Mouse (Mus musculus) G1E (cell line): Measurements from ENCODE around the gene Actbl2. TPM values are rescaled to one million over a fixed set of nuclear protein-coding genes. Genes with fewer than 3 reads are reported as not detected.

Experiments used
- ATAC-seq: 2 replicates; pipeline ENCODE4 v1.8.0; 2016; ENCODE audit warnings: mild to moderate bottlenecking; ENCODE audit not compliant: insufficient number of reproducible peaks, poor library complexity, low FRiP score, severe bottlenecking; ENCODE audit errors: extremely low read depth
- DNase-seq: peaks from one replicate; pipeline ENCODE4 v3.0.0; 2012; ENCODE audit warnings: low spot score
- H3K27me3 ChIP-seq: 2 replicates; pipeline ENCODE4 v1.6.1; 2012; ENCODE audit warnings: mild to moderate bottlenecking, low read length, inconsistent platforms; ENCODE audit not compliant: insufficient read depth
- H3K36me3 ChIP-seq: replicated peaks from 2 replicates; pipeline ENCODE3; 2012; ENCODE audit warnings: mild to moderate bottlenecking, inconsistent platforms
- H3K4me1 ChIP-seq: 2 replicates; pipeline ENCODE4 v1.6.1; 2012; ENCODE audit warnings: low read depth, low read length, inconsistent platforms, mixed read lengths; ENCODE audit not compliant: insufficient read depth
- H3K4me3 ChIP-seq: 2 replicates; pipeline ENCODE4 v1.5.1; 2012; ENCODE audit warnings: low read depth, mild to moderate bottlenecking, inconsistent platforms, low read length, moderate library complexity, mixed read lengths
- H3K9me3 ChIP-seq: replicated peaks from 2 replicates; pipeline ENCODE4 v1.6.1; 2012; ENCODE audit warnings: inconsistent platforms
- CTCF ChIP-seq: IDR thresholded peaks from 2 replicates; pipeline ENCODE4 v1.5.1; 2012; ENCODE audit warnings: low read depth, low read length, inconsistent platforms, mixed read lengths
- GATA1 ChIP-seq: IDR thresholded peaks from 2 replicates; pipeline ENCODE4 v1.6.1; 2012; ENCODE audit warnings: borderline replicate concordance, low read length, inconsistent platforms, mixed read lengths
- GATA2 ChIP-seq: IDR thresholded peaks from 2 replicates; pipeline ENCODE4 v1.6.1; 2012; ENCODE audit warnings: low read depth, low read length, inconsistent platforms, borderline replicate concordance
- POLR2AphosphoS5 ChIP-seq: IDR thresholded peaks from 2 replicates; pipeline ENCODE4 v1.6.1; 2012; ENCODE audit warnings: low read depth, low read length, inconsistent platforms; ENCODE audit not compliant: insufficient replicate concordance
- TAL1 ChIP-seq: conservative IDR thresholded peaks from 2 replicates; pipeline ENCODE4 v1.6.1; 2012; ENCODE audit warnings: low read depth, low read length, inconsistent platforms, mixed read lengths
- polyA plus RNA-seq: library from polyadenylated mRNA; stranded (reverse); fragments of >175 nt; gene quantifications from 2 replicates; pipeline ENCODE4 v1.2.3, GENCODE M21; 2012
- total RNA-seq, 2 experiments: library from RNA; stranded (forward) in 1 of 2; stranded (reverse) in 1 of 2; fragments of 200-1000 nt in 1 of 2; fragments of >200 nt in 1 of 2; fragmentation: Nextera tagmentation in 1 of 2; gene quantifications; 2 replicates each; pipeline ENCODE4 v1.2.3; 2014 to 2017

Actbl2 gene
- total and polyA plus RNA-seq, 3 experiments = 0.05 TPM; not detected in 2

DNA sequence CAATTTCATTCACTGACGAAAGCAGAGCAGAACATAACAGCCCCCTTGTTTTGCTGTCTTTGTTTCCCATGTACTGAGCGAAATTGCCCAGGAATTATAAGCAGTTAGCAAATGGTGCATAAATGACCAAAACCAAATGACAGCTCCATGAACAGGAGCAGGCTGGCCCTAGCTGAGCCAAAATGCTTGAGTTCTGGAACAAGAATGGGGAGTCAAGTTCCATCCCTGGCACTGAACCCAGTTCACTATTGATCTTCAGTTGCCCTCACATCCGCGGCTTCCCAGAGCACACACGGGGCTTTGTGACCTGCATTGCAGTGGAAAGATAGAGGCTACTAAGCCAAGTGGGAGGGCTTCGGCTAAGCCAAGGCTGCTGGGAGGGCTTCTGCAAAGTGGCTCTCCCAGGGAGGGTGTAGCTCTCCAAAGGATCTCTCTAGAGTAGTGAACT is 19.1 kb upstream of the Actbl2 start:
- no peaks in the 10 kb centered on the region for H3K9me3 ChIP-seq
- ATAC-seq (no peak), DNase-seq (no peak)
- H3K27me3 ChIP-seq = no peaks in the 10 kb centered on the region
- no peaks in the 10 kb centered on the region for H3K4me1 ChIP-seq
- no peak for TF ChIP-seq GATA1
- no peak for TF ChIP-seq POLR2AphosphoS5
- no peak for TF ChIP-seq CTCF
- TF ChIP-seq TAL1 = no peak
- TF ChIP-seq GATA2 = no peak
- no peaks in the 10 kb centered on the region for H3K36me3 ChIP-seq
- no peak overlapping the region for H3K4me3 ChIP-seq

DNA sequence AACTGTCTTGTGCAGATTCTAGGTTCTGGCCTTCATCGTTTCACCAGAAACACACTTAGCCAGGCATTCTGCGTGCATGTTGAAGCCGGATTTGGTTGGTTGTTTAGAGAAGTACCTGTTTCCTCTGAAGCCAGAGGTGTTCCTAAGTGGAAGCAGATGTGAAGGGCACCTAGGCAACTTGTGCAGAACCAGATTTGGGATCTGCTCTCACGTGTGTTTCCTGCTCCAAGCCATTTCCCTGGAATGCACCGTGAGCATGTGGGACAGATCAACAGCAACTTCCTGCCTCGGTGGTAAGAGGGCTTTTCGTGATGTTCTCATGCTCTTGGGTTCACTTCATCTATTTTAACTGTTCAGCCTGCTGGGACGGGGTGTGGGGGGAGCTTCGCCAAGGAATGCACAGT is 18.4 kb upstream of the Actbl2 start:
- TF ChIP-seq GATA1 (no peak), GATA2 (no peak), TAL1 (no peak), POLR2AphosphoS5 (no peak), CTCF (no peak)
- DNase-seq = no peak
- Histone ChIP-seq H3K4me1 (no peaks in the 10 kb centered on the region), H3K27me3 (no peaks in the 10 kb centered on the region), H3K36me3 (no peaks in the 10 kb centered on the region), H3K9me3 (no peaks in the 10 kb centered on the region), H3K4me3 (no peak overlapping the region)
- no peak for ATAC-seq

DNA sequence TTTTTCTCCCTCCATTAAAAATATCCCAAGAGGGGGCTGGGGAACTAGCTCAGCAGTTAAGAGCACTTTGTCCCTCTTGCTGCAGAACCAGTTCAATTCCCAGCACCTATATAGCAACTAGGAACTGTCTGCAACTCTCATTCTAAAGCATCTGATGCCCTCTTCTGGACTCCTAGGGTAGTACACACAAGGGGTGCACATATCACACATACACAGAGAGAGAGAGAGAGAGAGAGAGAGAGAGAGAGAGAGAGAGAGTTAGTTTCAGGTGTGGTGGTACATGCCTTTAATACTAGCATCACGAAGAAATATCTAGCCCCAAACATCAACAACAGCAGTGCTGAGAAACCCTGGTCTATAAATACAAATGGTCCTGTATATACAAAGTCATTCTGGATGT is 17.5 kb upstream of the Actbl2 start:
- Histone ChIP-seq H3K4me3 (no peak overlapping the region), H3K36me3 (no peaks in the 10 kb centered on the region), H3K27me3 (no peaks in the 10 kb centered on the region), H3K4me1 (no peaks in the 10 kb centered on the region), H3K9me3 (no peaks in the 10 kb centered on the region)
- ATAC-seq = no peak
- TF ChIP-seq POLR2AphosphoS5 (no peak), GATA2 (no peak), GATA1 (no peak), TAL1 (no peak), CTCF (no peak)
- no peak for DNase-seq

DNA sequence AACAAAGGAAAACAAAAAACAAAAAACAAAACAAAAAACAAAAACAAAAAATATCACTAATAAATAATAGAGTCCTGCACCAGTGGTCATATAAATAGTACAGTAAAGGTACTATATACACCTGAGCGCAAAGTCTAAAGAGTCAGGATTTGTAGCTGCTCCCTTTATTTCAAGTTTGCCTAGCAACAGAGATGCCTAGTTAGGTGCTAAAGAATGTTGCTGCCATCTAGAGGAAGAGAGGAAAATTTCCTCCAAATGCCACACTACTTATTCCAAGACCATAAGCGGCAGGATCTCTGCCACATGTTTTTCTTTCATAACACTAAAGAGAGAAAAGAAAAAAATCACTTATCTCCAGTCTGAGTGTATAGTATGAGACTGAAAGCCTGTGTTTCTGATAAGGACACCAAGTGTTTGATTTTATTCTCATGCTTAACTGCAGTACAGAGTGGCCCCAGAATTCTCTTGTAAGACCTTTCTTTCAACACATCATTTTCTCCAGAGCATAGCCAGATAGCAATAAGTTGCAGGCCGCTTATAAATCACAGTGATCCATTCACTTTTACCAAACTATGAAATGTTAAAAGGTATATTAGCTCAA is 16.8 kb upstream of the Actbl2 start:
- DNase-seq (no peak), ATAC-seq (no peak)
- no peaks in the 10 kb centered on the region for H3K27me3 ChIP-seq
- no peaks in the 10 kb centered on the region for H3K4me1 ChIP-seq
- H3K36me3 ChIP-seq = no peaks in the 10 kb centered on the region
- no peak overlapping the region for H3K4me3 ChIP-seq
- H3K9me3 ChIP-seq = no peaks in the 10 kb centered on the region
- TF ChIP-seq GATA2 = no peak
- TF ChIP-seq TAL1 = no peak
- no peak for TF ChIP-seq CTCF
- no peak for TF ChIP-seq GATA1
- TF ChIP-seq POLR2AphosphoS5 = no peak

DNA sequence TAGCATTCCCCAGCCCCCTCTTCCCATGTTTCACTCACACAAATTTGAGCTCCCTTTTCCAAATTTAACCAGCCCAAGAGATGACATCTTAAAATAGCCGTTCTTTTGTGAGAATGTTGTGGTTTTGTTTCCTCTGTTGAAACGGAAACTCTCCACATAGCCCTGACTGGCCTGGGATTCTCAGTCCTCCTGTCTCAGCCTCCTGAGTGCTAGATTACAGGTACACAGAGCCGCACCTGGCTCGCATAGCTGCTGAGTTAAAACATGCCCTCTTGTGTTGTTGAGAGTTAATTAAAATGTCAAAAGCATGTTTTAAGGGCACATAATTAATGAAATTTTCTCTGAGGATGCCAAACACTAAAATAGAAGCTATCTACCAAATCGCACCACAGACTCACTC is 3.7 kb upstream of the Actbl2 start:
- ATAC-seq = no peak
- Histone ChIP-seq H3K4me3 (no peak overlapping the region), H3K27me3 (no peaks in the 10 kb centered on the region), H3K36me3 (no peaks in the 10 kb centered on the region), H3K4me1 (no peaks in the 10 kb centered on the region), H3K9me3 (no peaks in the 10 kb centered on the region)
- DNase-seq = no peak
- no peak for TF ChIP-seq POLR2AphosphoS5
- no peak for TF ChIP-seq GATA2

DNA sequence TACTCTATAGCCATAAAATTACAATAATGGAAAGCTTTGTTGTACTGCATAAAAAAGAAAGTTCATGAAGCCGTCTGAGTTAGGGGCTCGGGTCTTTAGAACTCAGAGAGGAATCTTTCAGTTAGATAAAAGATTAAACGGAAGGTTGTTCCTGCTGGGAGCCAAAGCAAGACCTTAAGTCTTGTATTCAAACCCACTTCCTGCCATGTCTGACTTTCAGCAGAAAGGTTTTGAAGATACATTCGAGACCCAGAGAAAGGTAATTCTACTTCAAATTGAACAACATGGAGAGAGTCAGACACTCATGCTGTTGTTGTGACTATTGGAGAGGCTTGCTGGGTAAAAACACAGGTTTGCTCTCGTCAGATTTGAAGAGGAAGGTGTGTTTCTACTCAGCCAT is 3.0 kb upstream of the Actbl2 start:
- H3K27me3 ChIP-seq = no peaks in the 10 kb centered on the region
- DNase-seq (no peak), ATAC-seq (no peak)
- no peaks in the 10 kb centered on the region for H3K4me1 ChIP-seq
- H3K9me3 ChIP-seq = no peaks in the 10 kb centered on the region
- TF ChIP-seq GATA1 (no peak), TAL1 (no peak), GATA2 (no peak), CTCF (no peak), POLR2AphosphoS5 (no peak)
- H3K4me3 ChIP-seq = no peak overlapping the region
- H3K36me3 ChIP-seq = no peaks in the 10 kb centered on the region
